Mouse (Mus musculus) midbrain, embryonic 15.5 days (tissue): ENCODE measurements at regions not wholly inside any gene's neighbourhood (a gene's known extent, or its start where the extent isn't known, plus 50 kb on each side); places are given as distances from the start of the nearest gene placed in this dataset.

Source experiments
- ATAC-seq: fragments of 200-750 bp; cut with Nextera tagmentation; replicated peaks from 2 replicates; pipeline ENCODE4 v1.8.0; 2017; ENCODE audit warnings: moderate TSS enrichment
- H3K27ac ChIP-seq: fragments of 300-500 bp; sonication (generic); 2 replicates; pipeline ENCODE4 v1.5.1; 2015; ENCODE audit warnings: mild to moderate bottlenecking, inconsistent platforms
- H3K27me3 ChIP-seq: fragments of 300-500 bp; sonication (generic); replicated peaks from 2 replicates; pipeline ENCODE4 v1.6.1; 2015; ENCODE audit warnings: inconsistent platforms
- H3K36me3 ChIP-seq: fragments of 300-500 bp; sonication (generic); replicated peaks from 2 replicates; pipeline ENCODE4 v1.6.1; 2015; ENCODE audit warnings: inconsistent platforms
- H3K4me1 ChIP-seq: fragments of 300-500 bp; sonication (generic); 2 replicates; pipeline ENCODE4 v1.6.1; 2015; ENCODE audit warnings: inconsistent platforms
- H3K4me2 ChIP-seq: fragments of 300-500 bp; sonication (generic); 2 replicates; pipeline ENCODE4 v1.6.1; 2015; ENCODE audit warnings: inconsistent platforms, mild to moderate bottlenecking, moderate library complexity
- H3K4me3 ChIP-seq: fragments of 300-500 bp; sonication (generic); 2 replicates; pipeline ENCODE4 v1.5.1; 2015; ENCODE audit warnings: mild to moderate bottlenecking, inconsistent platforms
- H3K9ac ChIP-seq: fragments of 300-500 bp; sonication (generic); 2 replicates; pipeline ENCODE4 v1.6.1; 2015; ENCODE audit warnings: mild to moderate bottlenecking, inconsistent platforms
- H3K9me3 ChIP-seq: fragments of 300-500 bp; sonication (generic); 2 replicates; pipeline ENCODE4 v1.6.1; 2016; ENCODE audit warnings: inconsistent platforms
- WGBS: fragments of 180-500 bp; shearing (Covaris S2); methylation state at CpG from one replicate; pipeline ENCODE4 v1.1.7; 2015; ENCODE audit warnings: mixed read lengths; 5-methylcytosine and 5-hydroxymethylcytosine counted together

- no peaks in the 10 kb centered on the region for H3K27me3 ChIP-seq
- no peak for ATAC-seq
- no peak overlapping the region for H3K4me3 ChIP-seq
- H3K36me3 ChIP-seq = no peaks in the 10 kb centered on the region
- H3K4me1 ChIP-seq = no peaks in the 10 kb centered on the region
- no peak overlapping the region for H3K4me2 ChIP-seq
- H3K27ac ChIP-seq = no peak overlapping the region
- H3K9ac ChIP-seq = no peak overlapping the region
- H3K9me3 ChIP-seq = no peaks in the 10 kb centered on the region
These were observed 179.9 kb downstream of the Bcl11a start for GRCm38 (mm10) chr11:24257741-24258140.

GRCm38 (mm10) chr11:24258340-24258739, 180.5 kb downstream of the Bcl11a start:
- H3K4me3 ChIP-seq = no peak overlapping the region
- H3K27me3 ChIP-seq = no peaks in the 10 kb centered on the region
- no peaks in the 10 kb centered on the region for H3K36me3 ChIP-seq
- no peaks in the 10 kb centered on the region for H3K4me1 ChIP-seq
- WGBS = 76% methylated on average over 6 of the region's 6 CpGs
- no peak overlapping the region for H3K27ac ChIP-seq
- H3K9me3 ChIP-seq = no peaks in the 10 kb centered on the region
- H3K4me2 ChIP-seq = no peak overlapping the region
- H3K9ac ChIP-seq = no peak overlapping the region
- ATAC-seq = no peak

- Histone ChIP-seq H3K27ac (no peak overlapping the region), H3K36me3 (no peaks in the 10 kb centered on the region), H3K4me3 (no peak overlapping the region), H3K4me2 (no peak overlapping the region), H3K4me1 (no peaks in the 10 kb centered on the region), H3K27me3 (no peaks in the 10 kb centered on the region), H3K9me3 (no peaks in the 10 kb centered on the region), H3K9ac (no peak overlapping the region)
- WGBS = 94% methylated on average over 2 of the region's 2 CpGs
- no peak for ATAC-seq
These were observed 181.8 kb downstream of the Bcl11a start for GRCm38 (mm10) chr11:24259668-24260067.

DNA sequence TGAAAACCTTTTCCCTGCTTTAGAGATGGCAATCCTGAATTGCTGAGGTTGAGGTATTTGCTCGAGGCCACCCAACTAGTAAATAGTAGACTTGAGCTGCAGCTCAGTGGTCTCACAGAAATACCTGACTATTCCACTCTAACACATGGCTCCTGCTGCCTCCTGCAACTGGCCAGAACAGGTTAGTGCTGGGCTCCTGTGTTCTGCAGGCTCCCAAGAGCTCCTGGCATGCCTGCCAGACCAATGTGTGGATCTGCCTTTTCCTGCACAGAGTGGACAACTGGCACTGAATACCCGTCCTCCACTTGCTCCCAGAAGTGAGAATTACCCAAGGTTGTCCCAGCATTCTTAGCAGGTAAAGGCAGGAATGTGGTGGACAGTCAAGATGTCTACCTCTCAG, 191.2 kb downstream of the Bcl11a start:
- no peak for ATAC-seq
- WGBS = 81% methylated on average over 2 of the region's 2 CpGs

GRCm38 (mm10) chr11:24281628-24282027, 203.8 kb downstream of the Bcl11a start:
- 90% methylated on average over 5 of the region's 5 CpGs for WGBS
- Histone ChIP-seq H3K9ac (no peak overlapping the region), H3K4me2 (no peak overlapping the region), H3K36me3 (no peaks in the 10 kb centered on the region), H3K27me3 (no peaks in the 10 kb centered on the region), H3K4me3 (no peak overlapping the region), H3K27ac (no peak overlapping the region), H3K9me3 (no peaks in the 10 kb centered on the region), H3K4me1 (peaks cover 32% of the 10 kb centered on the region)
- ATAC-seq = no peak

More for the DNA sequence above, 191.2 kb downstream of the Bcl11a start:
- no peaks in the 10 kb centered on the region for H3K9me3 ChIP-seq
- H3K4me3 ChIP-seq = no peak overlapping the region
- no peaks in the 10 kb centered on the region for H3K36me3 ChIP-seq
- no peaks in the 10 kb centered on the region for H3K27me3 ChIP-seq
- no peak overlapping the region for H3K9ac ChIP-seq
- H3K27ac ChIP-seq = no peak overlapping the region
- no peak overlapping the region for H3K4me2 ChIP-seq
- no peaks in the 10 kb centered on the region for H3K4me1 ChIP-seq

- Histone ChIP-seq H3K27me3 (no peaks in the 10 kb centered on the region), H3K4me3 (0 out of 2 replicates have a peak overlapping the region, but pooled peaks have one; percentile 7), H3K36me3 (no peaks in the 10 kb centered on the region), H3K9ac (peak overlapping the region; percentile 20), H3K4me1 (peaks cover 36% of the 10 kb centered on the region), H3K9me3 (no peaks in the 10 kb centered on the region), H3K4me2 (peak overlapping the region; percentile 46), H3K27ac (peak overlapping the region; percentile 62)
- WGBS = 23% methylated on average over 9 of the region's 9 CpGs
- ATAC-seq = peak; percentile 75
These were observed 204.7 kb downstream of the Bcl11a start for GRCm38 (mm10) chr11:24282556-24282955.

DNA sequence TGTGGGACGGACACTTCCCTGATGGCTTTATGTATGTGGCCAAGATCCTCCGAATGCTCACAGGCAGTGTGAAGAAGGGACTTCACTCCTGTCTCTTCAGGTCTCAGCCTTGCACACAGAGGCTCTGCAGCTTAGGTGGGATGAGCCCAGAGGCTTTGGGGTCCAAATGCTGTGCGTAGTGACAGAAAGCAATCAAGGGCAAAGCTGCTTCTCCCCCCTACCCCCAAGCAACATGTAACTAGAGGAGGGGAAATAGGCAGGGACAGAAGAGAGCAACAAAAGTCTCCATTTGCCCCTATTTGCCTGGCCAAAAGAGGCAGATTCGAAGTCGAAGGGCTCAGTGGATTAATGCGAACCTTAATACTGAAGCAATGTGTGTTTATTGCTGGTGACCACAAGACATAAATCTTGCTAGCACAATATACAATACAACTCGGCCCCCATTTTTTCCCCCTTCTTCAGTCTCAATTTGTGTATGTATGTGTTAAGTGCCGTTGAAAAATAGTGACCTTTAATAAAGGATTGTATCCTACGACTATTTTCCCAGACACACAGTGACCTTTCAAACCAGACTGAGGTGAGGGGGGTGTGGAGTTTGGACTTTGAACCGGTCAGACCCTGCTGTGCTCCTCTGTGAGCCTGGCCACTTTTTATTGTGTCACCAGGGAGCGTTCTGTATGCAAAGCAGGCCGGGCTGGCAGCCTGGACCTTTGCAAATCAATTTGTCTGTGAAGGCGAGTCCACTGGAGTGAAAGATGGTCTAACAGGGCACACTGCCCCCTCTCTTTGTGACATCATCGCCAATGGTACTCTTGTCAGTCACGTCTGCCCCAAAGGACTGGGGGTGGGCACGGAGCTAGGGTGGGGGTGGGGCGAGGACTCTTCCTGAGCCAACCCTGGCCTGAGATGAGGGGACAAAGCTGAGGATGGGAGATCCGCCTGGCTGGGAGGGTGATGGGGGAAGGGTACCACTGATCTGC, 208.6 kb downstream of the Bcl11a start:
- no peak overlapping the region for H3K4me3 ChIP-seq
- 7% methylated on average over 18 of the region's 18 CpGs for WGBS
- no peak overlapping the region; the same call in 1 of the 2 replicates for H3K27ac ChIP-seq
- H3K4me2 ChIP-seq = peak overlapping the region; percentile 23; the same call in 1 of the 2 replicates
- H3K9me3 ChIP-seq = no peaks in the 10 kb centered on the region
- no peak overlapping the region for H3K9ac ChIP-seq
- peaks cover 36% of the 10 kb centered on the region for H3K4me1 ChIP-seq
- no peaks in the 10 kb centered on the region for H3K36me3 ChIP-seq
- ATAC-seq = peak; percentile 70
- H3K27me3 ChIP-seq = no peaks in the 10 kb centered on the region

DNA sequence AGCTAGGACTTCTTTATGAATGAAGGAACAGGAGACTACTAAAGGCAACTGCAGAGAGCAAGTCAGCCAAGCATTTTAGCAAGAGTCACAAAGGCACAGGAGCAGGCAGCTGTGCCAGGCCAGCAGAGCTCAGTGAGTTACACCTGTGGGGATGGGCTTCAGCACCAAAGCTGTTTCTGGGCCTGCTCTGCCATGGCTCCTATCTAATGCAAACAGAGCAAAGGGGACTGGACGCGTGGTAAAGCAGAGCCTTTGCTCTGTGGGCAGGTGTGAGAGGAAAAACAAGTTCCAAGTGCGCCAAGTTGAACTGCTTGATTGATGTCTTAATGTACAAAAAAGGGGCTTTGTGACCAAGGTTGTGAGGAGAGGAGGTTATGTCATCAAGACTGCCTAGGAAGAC, 215.4 kb downstream of the Bcl11a start:
- WGBS = 69% methylated on average over 3 of the region's 3 CpGs
- Histone ChIP-seq H3K4me2 (no peak overlapping the region), H3K4me1 (no peaks in the 10 kb centered on the region), H3K4me3 (no peak overlapping the region), H3K27ac (no peak overlapping the region), H3K36me3 (no peaks in the 10 kb centered on the region), H3K9ac (no peak overlapping the region), H3K27me3 (no peaks in the 10 kb centered on the region), H3K9me3 (no peaks in the 10 kb centered on the region)
- ATAC-seq = no peak

GRCm38 (mm10) chr11:24293860-24294531, 216.1 kb downstream of the Bcl11a start:
- Histone ChIP-seq H3K36me3 (no peaks in the 10 kb centered on the region), H3K27me3 (no peaks in the 10 kb centered on the region), H3K4me3 (no peak overlapping the region), H3K9ac (no peak overlapping the region), H3K4me1 (no peaks in the 10 kb centered on the region), H3K9me3 (no peaks in the 10 kb centered on the region), H3K27ac (no peak overlapping the region), H3K4me2 (no peak overlapping the region)
- 66% methylated on average over 7 of the region's 7 CpGs for WGBS
- ATAC-seq = no peak

DNA sequence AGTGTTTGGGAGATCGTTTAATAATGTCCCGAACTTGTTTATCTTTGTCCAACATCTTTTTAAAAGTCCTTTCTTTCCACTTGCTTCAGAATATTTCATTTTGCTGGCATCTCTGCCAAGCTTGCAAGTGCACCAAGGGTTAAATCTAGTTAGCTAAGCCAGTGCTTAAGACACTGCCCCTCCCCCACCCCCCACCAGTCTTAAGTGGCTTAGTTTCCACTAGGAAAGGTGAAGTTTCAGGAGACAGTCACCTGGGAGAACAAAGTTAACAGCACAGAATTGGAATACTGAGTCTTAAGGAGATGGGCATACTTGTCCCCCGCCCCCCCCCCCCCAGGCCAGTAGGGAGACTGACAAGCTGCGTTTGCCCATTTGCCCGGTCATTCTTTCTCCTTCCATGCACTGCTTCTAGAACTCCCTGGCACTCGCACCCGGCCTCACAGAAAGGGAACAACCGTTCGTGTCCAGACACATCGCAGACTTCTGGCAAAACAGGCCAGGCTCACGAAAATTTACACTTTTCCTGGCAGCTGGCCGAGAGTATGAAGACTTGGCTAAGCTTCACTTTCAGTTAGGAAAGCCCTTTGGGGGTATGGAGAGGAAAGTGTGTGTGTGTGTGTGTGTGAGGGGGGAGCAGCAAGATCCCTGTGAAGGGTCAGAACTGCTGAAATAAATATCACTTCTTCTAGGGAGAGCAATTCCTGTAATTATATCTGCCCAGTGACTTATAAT, 219.2 kb downstream of the Bcl11a start:
- Histone ChIP-seq H3K9me3 (no peaks in the 10 kb centered on the region), H3K27ac (no peak overlapping the region), H3K9ac (no peak overlapping the region), H3K36me3 (no peaks in the 10 kb centered on the region), H3K4me2 (no peak overlapping the region), H3K27me3 (no peaks in the 10 kb centered on the region), H3K4me3 (no peak overlapping the region), H3K4me1 (no peaks in the 10 kb centered on the region)
- WGBS = 26% methylated on average over 12 of the region's 12 CpGs
- ATAC-seq = 0 out of 2 replicates have a peak, but pooled peaks have one; percentile 22

DNA sequence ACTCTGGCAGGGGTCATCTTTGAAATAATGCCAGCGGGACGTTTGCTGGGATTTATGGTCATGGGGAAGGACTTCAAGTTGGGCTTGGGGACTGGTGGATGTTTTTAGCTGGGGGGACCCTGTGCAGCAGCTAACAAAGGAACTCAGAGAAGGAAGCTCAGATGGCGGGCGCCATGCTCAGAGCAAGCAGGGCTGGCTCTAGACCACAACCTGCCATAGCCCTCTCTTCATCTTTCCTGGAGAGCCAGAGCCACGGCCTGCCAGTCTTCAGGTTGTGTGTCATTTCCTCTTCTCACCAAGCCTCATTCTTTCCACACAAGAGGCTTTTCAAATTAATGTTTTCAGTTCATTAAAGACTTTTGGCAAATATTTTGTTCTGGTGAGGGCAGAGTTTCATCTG, 219.9 kb downstream of the Bcl11a start:
- Histone ChIP-seq H3K9ac (no peak overlapping the region), H3K27me3 (no peaks in the 10 kb centered on the region), H3K27ac (no peak overlapping the region), H3K36me3 (no peaks in the 10 kb centered on the region), H3K4me3 (no peak overlapping the region), H3K4me2 (no peak overlapping the region), H3K4me1 (no peaks in the 10 kb centered on the region), H3K9me3 (no peaks in the 10 kb centered on the region)
- no peak for ATAC-seq
- 69% methylated on average over 5 of the region's 5 CpGs for WGBS

- H3K4me1 ChIP-seq = peaks cover 6% of the 10 kb centered on the region; the same call in 1 of the 2 replicates
- H3K27me3 ChIP-seq = no peaks in the 10 kb centered on the region
- no peak for ATAC-seq
- H3K9ac ChIP-seq = no peak overlapping the region
- no peak overlapping the region for H3K27ac ChIP-seq
- H3K36me3 ChIP-seq = no peaks in the 10 kb centered on the region
- no peaks in the 10 kb centered on the region for H3K9me3 ChIP-seq
- WGBS = 89% methylated on average over 4 of the region's 4 CpGs
- H3K4me2 ChIP-seq = no peak overlapping the region
- H3K4me3 ChIP-seq = no peak overlapping the region
These were observed 222.5 kb downstream of the Bcl11a start for GRCm38 (mm10) chr11:24300351-24300750.
